Mouse (Mus musculus) thymus, adult 2 months (tissue): ENCODE measurements around the gene Calr4.

Experiments
- CTCF ChIP-seq: fragments of 200-500 bp; IDR thresholded peaks from 2 replicates; pipeline ENCODE4 v1.5.1; 2012; ENCODE audit warnings: mild to moderate bottlenecking, control low read depth, low read length, moderate library complexity, borderline replicate concordance; ENCODE audit not compliant: control insufficient read depth, poor library complexity, insufficient read depth; ENCODE audit errors: extremely low read depth
- POLR2A ChIP-seq: fragments of 200-500 bp; IDR thresholded peaks from 2 replicates; pipeline ENCODE4 v1.6.1; 2012; ENCODE audit warnings: mild to moderate bottlenecking, low read length, control low read depth, moderate library complexity; ENCODE audit not compliant: control insufficient read depth, poor library complexity, insufficient read depth; ENCODE audit errors: extremely low read depth

DNA sequence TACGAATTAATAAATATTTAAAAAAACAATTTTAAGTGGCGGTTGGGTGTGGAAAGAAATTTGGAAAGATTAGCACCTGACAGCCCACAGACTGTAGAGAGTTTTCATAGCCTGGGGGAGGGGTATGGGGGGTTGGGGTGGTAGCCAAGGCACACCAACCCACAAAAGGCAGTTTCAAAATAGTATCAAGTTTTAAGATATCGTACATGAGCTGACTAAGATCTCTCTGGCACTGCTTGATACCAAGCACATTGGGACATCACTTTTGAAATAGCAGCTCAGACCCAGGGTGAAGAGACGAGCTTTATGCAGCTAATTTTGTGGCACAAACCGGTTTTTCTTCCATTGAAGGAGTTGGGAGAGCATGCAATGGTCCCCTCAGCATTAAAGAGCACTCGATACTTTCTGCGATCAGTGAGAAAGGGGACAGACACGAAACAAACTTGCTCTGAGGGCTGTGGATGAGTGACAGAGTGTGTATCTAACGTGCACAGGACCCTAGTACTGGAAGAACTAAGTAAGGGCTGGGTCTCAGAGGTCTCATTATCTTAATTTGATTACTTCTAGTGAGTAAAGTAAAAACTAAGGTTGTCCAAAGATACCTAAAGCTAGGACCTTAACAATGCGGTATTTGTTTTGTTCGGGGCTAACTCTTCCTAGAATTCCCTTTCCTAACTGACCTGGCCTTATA is 21.6 kb downstream of the Calr4 start:
- TF ChIP-seq CTCF (no peak), POLR2A (no peak)
